Mouse (Mus musculus): Measurements from ENCODE around the gene Usp36. TPM values are rescaled to one million over a fixed set of nuclear protein-coding genes. Genes with fewer than 3 reads are reported as not detected.
"Not testable (repeated sequence)": the region's sequence is repeated elsewhere in the genome, so short reads cannot be mapped to it uniquely, and the experiment has no call there.

Gene Usp36
- total RNA-seq, 2 experiments from 2014 or later, result 24.9 to 27.4 TPM

DNA sequence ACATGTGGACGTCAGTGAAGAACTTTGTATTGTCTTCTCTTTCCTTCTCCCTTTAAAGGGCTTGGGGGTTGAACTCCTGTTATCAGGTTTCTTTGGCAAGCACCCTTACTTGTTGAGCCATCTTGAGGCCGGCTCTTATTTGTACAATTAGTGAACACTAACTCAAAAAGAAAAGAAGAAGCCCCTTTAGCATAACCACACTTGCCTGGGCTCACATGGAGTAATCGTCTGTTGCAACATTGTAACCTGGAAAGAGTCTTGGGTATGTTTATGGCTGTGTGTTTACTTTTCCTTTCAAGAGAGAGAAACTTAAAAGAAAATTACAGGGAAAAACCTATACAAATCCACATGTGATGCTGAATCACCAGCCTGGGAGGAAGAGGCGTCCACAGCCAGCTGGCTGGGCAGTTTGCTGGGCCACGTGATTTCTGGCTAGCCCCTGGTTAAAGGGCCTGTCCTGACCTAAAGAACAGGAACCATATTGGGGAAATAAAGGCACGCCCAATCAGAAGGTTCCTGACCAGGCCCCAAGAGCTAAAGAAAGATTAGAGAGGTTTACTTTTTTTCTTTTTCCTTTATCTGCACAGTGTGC is 22.2 kb upstream of the Usp36 start:
- intact Hi-C loops (cut with DNase I), result no loop called here
- DNase-seq (ENCODE audit: extremely low spot score in 1 of 2, low spot score in 2 of 2), result peak in 1 of 2 experiments; percentile 20

DNA sequence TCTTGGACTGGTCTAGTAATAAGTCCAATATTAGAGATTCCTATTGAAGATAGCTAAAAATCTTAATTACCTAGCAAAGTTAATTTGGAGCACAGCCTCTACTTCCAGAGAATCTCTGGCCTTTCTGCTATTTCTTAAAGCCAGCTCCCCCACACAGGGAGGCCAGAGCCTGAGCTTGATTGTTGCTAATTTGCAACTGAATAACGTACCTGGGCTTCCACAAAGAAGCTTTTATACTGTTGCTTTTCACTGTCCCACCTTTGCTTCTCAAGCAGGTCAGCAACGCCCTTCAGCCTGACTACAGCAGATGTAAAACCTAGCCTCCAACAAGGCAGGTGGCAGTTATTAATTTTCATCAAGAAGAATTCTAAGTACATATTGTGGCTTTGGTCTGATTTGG is 17.9 kb upstream of the Usp36 start:
- DNase-seq (ENCODE audit: extremely low spot score in 1 of 2, low spot score in 2 of 2); intact Hi-C loops (cut with DNase I): not testable (repeated sequence)

DNA sequence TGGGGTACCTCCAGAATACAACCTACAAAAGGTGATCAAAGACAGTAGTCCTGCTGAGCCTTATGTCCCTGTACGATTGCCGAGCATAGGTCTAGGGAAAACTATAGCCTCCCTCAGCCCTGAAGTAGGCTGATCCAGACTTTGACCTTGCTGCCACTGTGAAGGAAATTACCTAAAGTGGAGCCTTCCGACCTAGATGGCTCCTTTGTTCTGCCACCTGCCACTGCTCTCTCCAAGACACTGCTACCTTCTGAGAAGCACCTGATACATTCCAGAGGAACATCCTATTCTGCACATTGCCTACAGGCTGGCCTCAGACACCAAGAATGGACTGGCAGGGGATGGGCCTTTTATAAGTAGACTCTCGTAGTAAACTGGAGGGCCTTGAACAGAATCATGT is 13.9 kb upstream of the Usp36 start:
- DNase-seq (ENCODE audit: extremely low spot score in 1 of 2, low spot score in 2 of 2), result not testable (repeated sequence)
- intact Hi-C loops (cut with DNase I), result loop anchor here (5.0 kb wide), 1 partner anchor 88 kb away; no protein-coding TSS in a partner anchor

DNA sequence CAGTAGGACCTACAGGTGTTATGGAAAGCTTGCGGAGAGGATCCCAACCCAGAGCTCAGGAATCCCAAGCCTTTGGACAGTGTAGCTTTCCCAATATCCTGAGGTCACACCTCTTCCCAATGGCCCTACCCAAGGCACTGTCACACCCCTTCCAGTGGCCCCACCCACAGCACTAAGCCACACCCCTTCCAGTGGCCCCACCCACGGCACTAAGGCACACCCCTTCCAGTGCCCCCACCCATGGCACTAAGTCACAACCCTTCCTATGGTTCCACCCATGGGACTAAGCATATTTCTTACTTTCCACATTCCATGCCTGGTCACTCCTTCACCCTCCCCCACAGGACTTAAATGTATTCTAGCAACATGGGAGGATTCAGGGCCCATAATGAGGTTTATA is 8.8 kb upstream of the Usp36 start:
- intact Hi-C loops (cut with DNase I), result no loop called here
- no peak for DNase-seq (ENCODE audit: extremely low spot score in 1 of 2, low spot score in 2 of 2)

DNA sequence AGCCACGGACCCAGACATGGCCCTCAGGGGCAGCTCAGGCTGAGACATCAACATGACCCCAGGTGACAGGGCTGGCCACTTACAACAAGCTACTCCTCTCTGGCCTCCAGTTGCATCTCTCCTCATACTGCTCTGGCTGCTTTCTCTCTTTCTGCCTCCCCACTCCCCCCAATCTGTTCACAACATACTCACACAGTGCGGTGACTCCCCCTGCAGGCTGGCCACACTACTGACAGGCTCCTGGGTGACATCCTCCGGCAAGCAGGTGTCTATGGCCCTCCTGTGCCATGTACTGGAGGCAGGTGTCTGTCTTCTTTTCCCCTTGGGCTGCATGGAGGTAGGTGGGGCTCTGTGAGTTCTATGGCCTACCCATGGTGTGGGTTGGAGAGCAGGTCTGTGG is 7.9 kb upstream of the Usp36 start:
- DNase-seq (ENCODE audit: extremely low spot score in 1 of 2, low spot score in 2 of 2), result no peak
- intact Hi-C loops (cut with DNase I), result no loop called here

DNA sequence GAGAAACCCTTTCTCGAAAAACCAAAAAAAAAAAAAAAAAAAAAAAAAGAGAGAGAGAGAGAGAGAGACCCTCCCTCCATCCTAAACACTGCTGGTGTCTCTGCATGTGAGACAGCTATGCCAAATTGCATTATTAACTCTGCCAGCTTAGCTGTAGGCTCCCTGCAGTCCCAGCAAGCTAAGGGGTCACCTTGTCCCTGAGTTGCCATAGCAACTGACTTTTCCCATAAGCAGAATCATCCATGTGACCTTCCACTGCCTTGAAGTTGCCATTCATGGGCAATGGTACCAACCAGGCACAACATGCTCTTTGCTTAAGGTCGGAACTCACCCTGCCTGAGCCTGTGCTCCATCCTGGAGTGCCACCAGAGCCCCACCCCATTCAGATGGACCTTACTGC is 5.0 kb upstream of the Usp36 start:
- intact Hi-C loops (cut with DNase I), result no loop called here
- DNase-seq (ENCODE audit: extremely low spot score in 1 of 2, low spot score in 2 of 2), result peak in 1 of 2 experiments; percentile 14

DNA sequence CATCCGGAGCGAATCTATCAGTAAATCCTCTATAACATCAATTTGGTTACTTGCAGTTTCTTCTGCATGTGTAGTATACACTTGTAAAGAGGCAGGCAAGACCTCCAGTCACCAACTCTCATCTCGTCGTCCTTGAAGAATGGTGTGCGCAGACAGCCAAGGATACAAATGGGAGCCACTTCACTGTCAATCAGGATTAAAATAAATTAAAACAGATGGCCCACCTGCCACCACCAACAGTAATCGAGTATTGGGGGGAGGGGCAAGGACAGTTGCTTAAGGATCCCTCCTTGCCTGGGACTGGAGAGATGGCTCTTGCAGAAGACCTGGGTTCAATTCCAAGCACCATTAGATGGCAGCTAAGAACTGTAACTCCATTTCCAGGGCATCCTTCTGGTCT is 2.6 kb upstream of the Usp36 start:
- intact Hi-C loops (cut with DNase I), result no loop called here
- peak in 1 of 2 experiments; percentile 22 for DNase-seq (ENCODE audit: extremely low spot score in 1 of 2, low spot score in 2 of 2)

DNA sequence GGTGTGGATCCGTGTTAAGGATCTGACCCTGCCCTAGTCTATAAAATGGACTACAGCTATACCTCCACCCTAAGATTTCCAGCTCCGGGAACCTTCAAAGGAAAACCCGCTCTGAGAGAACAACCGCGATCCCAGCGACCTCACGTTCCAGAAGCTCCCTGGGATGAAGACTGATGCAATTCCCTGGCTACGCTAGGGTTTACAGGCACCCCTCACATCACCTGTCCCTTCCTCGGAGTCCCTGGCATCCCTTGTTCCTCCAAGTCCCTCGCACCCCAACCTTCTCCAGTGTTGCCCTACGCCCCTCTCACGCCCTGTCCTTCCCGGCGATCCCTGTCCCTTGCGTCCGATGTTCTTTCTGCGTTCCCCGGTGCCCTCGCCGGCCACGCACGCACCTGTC is 482 bp downstream of the Usp36 start:
- intact Hi-C loops (cut with DNase I), result no loop called here

DNA sequence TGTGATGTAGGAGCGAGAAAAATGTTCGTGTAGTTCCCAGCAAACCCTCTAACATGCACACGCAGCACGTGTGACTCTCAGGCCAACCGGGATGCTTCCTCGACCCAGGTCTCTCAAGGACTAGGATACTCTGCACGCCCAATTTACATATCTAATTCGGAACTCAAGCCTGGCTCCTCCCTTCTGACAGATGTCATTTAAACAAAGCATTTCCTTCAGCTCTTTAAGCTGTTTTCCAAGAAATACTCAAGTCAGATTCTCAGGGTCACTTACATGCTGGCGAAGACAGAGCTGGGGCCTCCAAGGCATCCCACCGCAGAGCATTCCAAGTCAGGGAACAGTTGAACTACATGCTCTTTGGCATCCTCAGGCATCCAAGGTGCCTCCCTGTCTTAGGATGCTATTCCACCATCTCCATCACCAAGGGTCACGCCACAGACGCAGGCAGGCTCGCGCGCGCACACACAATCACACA is 970 bp downstream of the Usp36 start:
- peak in 1 of 2 experiments; percentile 34 for DNase-seq (ENCODE audit: extremely low spot score in 1 of 2, low spot score in 2 of 2)
- intact Hi-C loops (cut with DNase I), result no loop called here

More for the DNA sequence above, 482 bp downstream of the Usp36 start:
- DNase-seq (ENCODE audit: extremely low spot score in 1 of 2, low spot score in 2 of 2), result no peak

DNA sequence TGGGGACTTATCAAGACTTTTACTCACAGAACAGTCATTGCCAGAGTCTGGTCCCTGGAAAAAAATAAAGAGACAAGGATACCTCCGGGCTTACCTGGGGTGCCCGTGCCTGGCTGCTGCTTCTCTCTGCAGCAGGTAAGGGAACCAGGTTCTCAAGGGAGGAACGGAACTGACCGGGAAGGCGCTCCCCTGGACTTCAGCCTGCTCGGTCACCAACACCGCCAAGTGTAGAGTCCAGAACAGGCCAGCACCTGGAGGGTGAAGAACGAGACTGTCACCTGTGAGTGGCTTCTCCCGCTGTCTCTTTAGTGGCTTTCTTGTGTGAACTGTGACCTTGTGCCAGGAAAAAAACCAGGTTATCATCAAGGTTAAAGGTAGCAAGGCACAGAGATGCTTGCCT is 2.5 kb downstream of the Usp36 start:
- DNase-seq (ENCODE audit: extremely low spot score in 1 of 2, low spot score in 2 of 2), result peak in 1 of 2 experiments; percentile 13
- intact Hi-C loops (cut with DNase I), result no loop called here

DNA sequence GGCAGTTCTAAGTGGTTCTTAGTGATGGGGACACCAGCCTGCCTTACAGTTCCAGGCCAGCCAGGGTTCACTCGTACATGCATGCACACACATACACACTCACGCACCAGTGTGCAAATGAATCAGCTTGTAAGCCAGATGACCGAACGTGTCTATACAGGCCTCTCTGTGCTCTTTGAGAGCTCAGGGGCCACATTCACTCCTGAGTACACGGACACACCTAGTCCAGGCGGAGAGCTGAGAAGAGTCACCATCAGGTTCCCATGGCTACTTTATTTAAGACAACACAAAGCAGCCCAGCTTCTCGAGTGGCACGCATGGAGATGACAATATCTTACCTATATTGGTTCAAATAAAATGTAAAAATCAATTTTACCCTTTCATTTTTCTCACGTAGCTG is 3.6 kb downstream of the Usp36 start:
- DNase-seq (ENCODE audit: extremely low spot score in 1 of 2, low spot score in 2 of 2), result no peak
- intact Hi-C loops (cut with DNase I), result no loop called here

DNA sequence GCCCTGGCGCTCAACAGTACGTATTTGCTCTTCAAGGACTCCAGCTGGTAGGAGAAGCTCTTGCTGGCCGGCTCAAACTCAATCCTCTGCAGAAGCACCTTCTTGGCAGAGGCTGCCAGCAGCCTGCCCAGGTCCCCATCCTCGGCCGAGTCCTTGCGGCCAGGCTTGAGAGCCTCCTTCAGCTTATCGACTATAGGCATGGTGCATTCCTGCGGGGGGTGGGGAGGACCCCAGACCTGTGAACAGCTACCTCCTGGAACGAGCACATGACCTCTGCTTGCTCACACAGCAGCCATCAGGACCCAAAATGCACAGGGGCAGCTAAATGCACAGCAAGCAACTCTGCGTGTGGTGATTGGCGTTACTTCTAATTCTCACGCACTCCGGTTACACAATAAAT is 4.3 kb downstream of the Usp36 start:
- intact Hi-C loops (cut with DNase I), result no loop called here

DNA sequence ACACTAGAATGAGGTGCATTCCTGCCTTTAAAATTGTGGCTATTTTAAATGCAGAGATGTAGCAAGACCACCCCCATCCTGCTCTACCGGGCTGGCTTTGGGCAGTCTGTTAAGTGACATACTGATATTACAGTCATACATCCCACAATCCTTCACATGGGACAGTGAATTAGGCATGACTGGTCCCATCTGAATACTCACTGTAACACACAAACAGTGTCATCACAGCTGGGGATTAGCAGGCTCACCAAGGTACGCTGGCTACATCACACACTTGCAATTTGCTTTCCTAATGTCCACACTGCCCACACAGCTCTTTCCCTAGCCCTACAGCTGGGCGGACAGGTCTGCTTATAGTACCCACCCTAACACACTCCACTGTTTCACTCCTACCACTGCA is 9.8 kb downstream of the Usp36 start:
- no peak for DNase-seq (ENCODE audit: extremely low spot score in 1 of 2, low spot score in 2 of 2)
- intact Hi-C loops (cut with DNase I), result no loop called here

More for the DNA sequence above, 4.3 kb downstream of the Usp36 start:
- DNase-seq (ENCODE audit: extremely low spot score in 1 of 2, low spot score in 2 of 2), result no peak

DNA sequence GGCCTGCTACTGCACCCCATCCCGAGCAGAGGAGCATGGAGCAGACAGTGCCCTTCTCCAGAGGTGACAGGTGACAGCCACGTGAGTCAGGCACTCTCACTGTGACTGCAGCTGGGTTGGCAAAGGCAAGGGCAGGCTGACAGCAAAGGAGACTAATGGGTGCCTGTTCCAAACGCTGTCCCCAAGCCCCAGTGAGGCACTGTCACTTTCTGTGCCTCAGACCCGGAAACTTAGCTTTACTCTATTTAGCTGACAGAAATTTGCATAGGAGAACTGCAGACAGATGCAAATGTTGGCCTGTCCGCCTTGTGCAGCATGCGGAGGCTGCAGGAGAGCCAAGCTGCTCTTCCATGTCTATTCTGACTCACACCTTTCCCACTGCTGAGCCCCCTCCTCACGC is 13.7 kb downstream of the Usp36 start:
- intact Hi-C loops (cut with DNase I), result no loop called here

DNA sequence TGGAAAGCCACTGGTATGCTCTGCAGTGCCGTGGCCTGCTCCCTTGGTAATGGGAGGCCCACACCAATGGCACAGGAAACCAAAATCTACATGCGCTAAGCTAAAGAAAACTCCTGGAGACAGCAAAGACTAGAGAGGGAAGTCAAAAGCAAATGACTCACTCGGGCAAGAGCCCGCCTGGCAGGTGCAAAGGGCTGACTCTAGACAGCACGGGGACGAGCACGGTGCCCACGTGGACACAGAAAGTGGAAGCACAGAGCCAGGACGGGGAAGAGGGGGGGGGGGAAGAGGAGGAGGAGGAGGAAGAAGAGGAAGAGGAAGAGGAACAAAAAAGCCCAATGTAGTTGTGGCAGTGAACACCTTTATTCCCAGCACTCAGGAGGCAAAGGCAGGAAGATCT is 15.0 kb downstream of the Usp36 start:
- intact Hi-C loops (cut with DNase I), result no loop called here
- DNase-seq (ENCODE audit: extremely low spot score in 1 of 2, low spot score in 2 of 2), result no peak

More for the DNA sequence above, 13.7 kb downstream of the Usp36 start:
- DNase-seq (ENCODE audit: extremely low spot score in 1 of 2, low spot score in 2 of 2), result no peak

DNA sequence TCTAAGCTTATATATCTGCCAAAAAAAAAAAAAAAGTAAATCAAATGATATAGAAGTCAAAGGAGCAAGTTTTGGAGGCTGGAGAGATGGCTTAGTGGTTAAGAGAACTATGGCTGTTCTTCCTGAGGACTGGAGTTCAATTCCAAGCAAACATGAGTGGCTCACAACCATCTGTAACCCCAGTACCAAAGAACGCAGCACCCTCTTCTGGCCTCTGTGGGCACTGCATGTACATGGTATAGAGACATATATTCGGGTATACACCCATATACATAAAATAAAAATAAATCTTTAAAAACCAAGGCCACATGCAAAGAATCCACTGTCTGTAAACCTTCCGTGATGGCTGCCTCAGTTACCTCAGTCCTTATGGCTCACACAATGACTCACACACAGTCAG is 20.2 kb downstream of the Usp36 start:
- DNase-seq (ENCODE audit: extremely low spot score in 1 of 2, low spot score in 2 of 2), result no peak
- intact Hi-C loops (cut with DNase I), result no loop called here

DNA sequence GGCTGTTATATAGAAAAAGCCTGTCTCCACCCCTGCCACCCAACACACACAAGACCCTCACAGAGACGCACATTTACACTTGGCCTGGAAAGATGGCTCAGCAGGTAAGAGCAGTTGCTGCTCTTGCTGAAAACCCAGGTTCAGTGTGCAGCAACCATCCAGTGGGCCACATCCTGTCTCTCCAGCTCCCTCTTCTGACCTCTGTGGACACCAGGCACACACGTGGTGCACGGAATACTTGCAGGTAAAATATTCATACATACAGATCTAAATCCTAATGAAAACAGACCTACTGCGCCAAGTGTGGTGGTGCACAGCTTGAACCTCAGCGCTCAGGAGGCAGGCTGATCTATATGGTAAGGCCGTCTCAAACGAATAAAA is 23.4 kb downstream of the Usp36 start:
- intact Hi-C loops (cut with DNase I), result no loop called here
- no peak for DNase-seq (ENCODE audit: extremely low spot score in 1 of 2, low spot score in 2 of 2)

DNA sequence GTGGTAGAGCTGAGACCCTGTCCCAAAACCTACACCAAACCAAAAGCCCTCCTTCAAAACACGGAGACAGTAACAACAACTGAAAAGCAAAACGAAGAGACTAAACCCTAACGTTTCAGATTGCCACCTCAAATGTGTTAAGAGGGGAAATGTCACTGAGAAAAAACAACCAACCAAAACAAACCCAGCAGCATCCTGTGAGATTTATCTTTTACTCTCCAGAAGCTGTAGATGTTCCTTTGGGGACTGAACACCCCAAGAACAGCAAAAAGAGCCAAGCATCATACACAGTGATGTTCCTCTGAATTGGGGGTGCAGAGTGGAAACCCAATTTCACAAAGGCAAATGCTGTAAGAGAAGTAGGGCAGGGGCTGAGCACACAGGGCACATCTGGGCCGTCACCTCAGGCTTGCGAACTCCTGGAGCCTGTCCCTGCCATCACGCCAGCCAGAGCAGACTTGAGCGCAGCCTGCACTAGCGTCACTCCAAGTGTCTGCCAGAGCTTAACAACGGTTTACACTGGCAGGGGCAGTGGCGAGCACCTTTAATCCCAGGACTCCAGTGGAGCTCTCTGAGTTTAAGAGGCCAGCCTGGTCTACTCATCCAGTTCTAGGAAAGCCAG is 23.9 kb downstream of the Usp36 start:
- intact Hi-C loops (cut with DNase I), result no loop called here
- no peak for DNase-seq (ENCODE audit: extremely low spot score in 1 of 2, low spot score in 2 of 2)

DNA sequence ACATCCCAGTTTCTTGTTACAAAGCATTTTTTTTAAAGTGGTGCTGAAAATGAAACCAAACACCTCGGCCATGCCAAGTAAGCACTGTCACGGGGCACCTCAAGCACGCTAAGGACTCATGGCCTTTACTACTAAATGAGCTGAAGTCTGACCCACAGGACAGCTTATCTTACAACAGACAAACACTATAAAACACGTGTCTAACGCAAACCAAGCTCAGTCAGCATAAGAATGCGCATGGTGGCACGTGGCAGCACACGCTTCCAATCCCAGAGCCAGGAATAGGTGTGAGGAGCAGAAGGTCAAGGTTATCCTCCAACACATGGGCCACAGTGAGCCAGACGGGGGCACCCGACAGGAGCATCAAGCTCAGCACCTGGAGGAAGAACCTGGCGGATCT is 24.4 kb downstream of the Usp36 start:
- no peak for DNase-seq (ENCODE audit: extremely low spot score in 1 of 2, low spot score in 2 of 2)
- intact Hi-C loops (cut with DNase I), result no loop called here

DNA sequence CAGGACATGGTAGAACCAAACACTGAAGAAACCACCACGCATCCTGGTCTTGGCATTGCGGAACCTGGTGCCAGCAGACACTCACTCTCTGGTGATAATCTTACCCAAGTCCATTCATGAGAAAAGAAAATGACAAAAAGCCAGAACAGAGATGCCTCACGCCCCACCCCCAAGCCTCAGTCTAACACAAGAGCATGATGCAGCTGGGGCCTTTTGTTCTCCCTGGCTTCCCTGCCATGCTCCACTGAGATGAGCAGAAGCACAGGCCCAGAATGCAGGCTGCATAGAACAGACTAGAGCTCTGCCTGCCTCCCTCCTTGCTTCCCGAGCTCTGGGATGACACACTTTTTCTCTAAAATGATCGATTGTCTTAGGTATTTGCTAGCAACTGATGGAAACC is 26.9 kb downstream of the Usp36 start:
- intact Hi-C loops (cut with DNase I), result no loop called here
- DNase-seq (ENCODE audit: extremely low spot score in 1 of 2, low spot score in 2 of 2), result no peak

DNA sequence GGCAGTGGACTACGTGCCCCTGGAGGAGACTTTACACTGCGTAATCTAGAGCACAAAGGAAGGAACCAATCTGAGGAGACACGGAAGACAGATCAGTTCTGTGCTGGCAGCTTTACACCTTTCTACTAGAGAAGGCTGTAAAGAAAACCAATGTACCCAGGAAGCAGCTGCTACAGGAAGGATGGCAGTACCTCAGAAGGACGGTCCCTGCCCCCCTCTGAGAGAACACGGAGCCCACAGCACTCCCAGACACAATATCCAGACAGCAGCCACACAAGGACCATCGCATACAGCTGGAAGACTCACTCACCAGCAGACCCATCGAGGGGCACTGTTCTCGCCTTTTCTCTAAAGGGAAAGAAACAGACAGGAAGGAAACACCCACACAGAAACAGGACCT is 30.0 kb downstream of the Usp36 start:
- no peak for DNase-seq (ENCODE audit: extremely low spot score in 1 of 2, low spot score in 2 of 2)
- intact Hi-C loops (cut with DNase I), result no loop called here
